Mouse (Mus musculus): ENCODE data around the gene Kcnb1. TPM values are rescaled to one million over a fixed set of nuclear protein-coding genes. Genes with fewer than 3 reads are reported as not detected.

The Kcnb1 gene
- polyA plus RNA-seq, 1 experiment from 2014 or later: 0.85 TPM

DNA sequence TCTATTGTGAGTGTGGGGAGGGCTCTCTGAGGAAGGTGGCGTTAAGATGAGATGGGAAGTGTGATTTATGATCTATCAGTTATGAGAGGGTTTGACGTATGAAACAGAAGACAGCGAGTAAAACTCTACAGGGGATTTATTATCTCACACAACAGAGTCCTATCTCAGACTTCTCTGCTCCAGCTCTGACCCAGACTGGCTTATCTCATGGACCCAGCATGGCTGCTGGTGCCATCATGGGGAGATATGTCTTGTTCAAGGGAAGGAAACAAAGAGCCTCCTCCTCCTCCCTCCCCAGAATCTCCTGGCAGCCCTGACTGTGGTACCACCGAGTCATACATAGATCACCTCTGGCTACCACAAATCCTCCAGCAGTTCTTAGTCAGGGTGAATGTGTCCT lies 48.1 kb downstream of the Kcnb1 start:
- H3K4me1 ChIP-seq (ENCODE audit: control insufficient read depth in 2 of 2, insufficient read depth in 2 of 2, low read length in 2 of 2): peaks cover 0 to 5% of the 10 kb centered on the region in 2 experiments; a peak in 1 of 4 replicates
- no peak overlapping the region for H3K4me2 ChIP-seq (ENCODE audit: low read length)
- peaks cover 21% of the 10 kb centered on the region for H3K27me3 ChIP-seq (ENCODE audit: control insufficient read depth, insufficient read depth, low read length)
- no peaks in the 10 kb centered on the region for H3K36me3 ChIP-seq (ENCODE audit: control insufficient read depth, insufficient read depth, low read length)
- no peak for ATAC-seq (ENCODE audit: insufficient number of reproducible peaks, insufficient read depth, low FRiP score, low read depth)
- 55% methylated on average over 4 of the region's 4 CpGs for WGBS
- H3K9me3 ChIP-seq (ENCODE audit: control insufficient read depth, low read length): no peaks in the 10 kb centered on the region
- no peak overlapping the region for H3K9ac ChIP-seq (ENCODE audit: low read length)
- no peak overlapping the region for H3K27ac ChIP-seq (replicated peaks in 1 of 2; ENCODE audit: control insufficient read depth in 1 of 2, insufficient read depth in 1 of 2, low read depth in 2 of 2, low read length in 2 of 2)
- H3K4me3 ChIP-seq (ENCODE audit: control insufficient read depth in 1 of 2, insufficient read depth in 1 of 2, low read depth in 1 of 2, low read length in 2 of 2): no peak overlapping the region

DNA sequence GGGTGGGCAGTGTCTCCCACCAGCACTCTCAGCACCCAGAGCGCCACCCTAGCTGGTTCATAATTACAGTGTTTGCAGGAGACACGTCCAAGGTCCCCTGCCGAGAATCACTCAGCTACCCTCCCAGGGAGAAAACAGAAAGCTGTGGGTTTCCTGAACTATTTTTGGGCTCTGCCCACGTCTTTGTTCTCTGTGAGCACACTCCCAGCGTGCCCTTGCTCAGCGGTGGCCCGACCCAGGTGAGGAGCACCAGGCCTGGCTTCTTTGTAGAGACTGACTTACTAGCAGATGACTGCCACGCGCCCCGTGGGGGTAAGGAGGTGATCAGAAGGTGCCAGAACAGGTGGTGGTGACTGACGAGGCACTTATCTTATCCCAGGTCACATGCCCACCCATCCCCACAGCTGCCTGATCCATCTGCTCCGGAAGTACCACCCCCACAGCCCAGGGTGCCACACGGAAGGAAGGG lies 50.1 kb downstream of the Kcnb1 start:
- Histone ChIP-seq H3K4me1 (ENCODE audit: control insufficient read depth in 2 of 2, insufficient read depth in 2 of 2, low read length in 2 of 2) (peaks cover 0 to 5% of the 10 kb centered on the region in 2 experiments; a peak in 1 of 4 replicates), H3K9me3 (ENCODE audit: control insufficient read depth, low read length) (no peaks in the 10 kb centered on the region), H3K36me3 (ENCODE audit: control insufficient read depth, insufficient read depth, low read length) (no peaks in the 10 kb centered on the region), H3K27me3 (ENCODE audit: control insufficient read depth, insufficient read depth, low read length) (peaks cover 12% of the 10 kb centered on the region), H3K4me3 (ENCODE audit: control insufficient read depth in 1 of 2, insufficient read depth in 1 of 2, low read depth in 1 of 2, low read length in 2 of 2) (no peak overlapping the region), H3K27ac (replicated peaks in 1 of 2; ENCODE audit: control insufficient read depth in 1 of 2, insufficient read depth in 1 of 2, low read depth in 2 of 2, low read length in 2 of 2) (no peak overlapping the region), H3K4me2 (ENCODE audit: low read length) (no peak overlapping the region), H3K9ac (ENCODE audit: low read length) (0 out of 2 replicates have a peak overlapping the region, but pooled peaks have one; percentile 21)
- 38% methylated on average over 13 of the region's 13 CpGs for WGBS
- no peak for ATAC-seq (ENCODE audit: insufficient number of reproducible peaks, insufficient read depth, low FRiP score, low read depth)

DNA sequence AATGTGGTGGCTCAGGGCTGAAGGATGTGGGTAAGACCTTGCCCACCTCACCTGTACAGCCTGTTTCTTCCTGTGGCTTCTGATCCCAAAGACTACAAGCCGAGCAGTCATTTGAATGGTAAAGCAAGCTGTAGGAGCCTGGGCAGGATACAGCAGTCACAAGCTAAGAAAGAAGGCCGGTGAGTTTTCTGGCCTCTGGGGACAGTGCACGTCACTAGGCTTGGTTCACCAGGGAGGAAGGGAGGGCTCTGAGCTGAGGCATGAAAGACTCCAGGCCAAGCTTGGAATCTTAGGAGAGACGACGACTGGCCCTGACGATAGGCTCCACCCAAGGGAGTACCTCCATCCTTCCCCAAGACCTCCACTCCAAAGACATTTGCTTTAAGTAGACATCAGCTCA lies 51.3 kb downstream of the Kcnb1 start:
- Histone ChIP-seq H3K4me1 (ENCODE audit: control insufficient read depth in 2 of 2, insufficient read depth in 2 of 2, low read length in 2 of 2) (peaks cover 5 to 6% of the 10 kb centered on the region in 2 experiments; a peak in 2 of 4 replicates), H3K4me2 (ENCODE audit: low read length) (no peak overlapping the region), H3K36me3 (ENCODE audit: control insufficient read depth, insufficient read depth, low read length) (no peaks in the 10 kb centered on the region), H3K4me3 (ENCODE audit: control insufficient read depth in 1 of 2, insufficient read depth in 1 of 2, low read depth in 1 of 2, low read length in 2 of 2) (no peak overlapping the region), H3K9me3 (ENCODE audit: control insufficient read depth, low read length) (no peaks in the 10 kb centered on the region), H3K27ac (replicated peaks in 1 of 2; ENCODE audit: control insufficient read depth in 1 of 2, insufficient read depth in 1 of 2, low read depth in 2 of 2, low read length in 2 of 2) (no peak overlapping the region), H3K27me3 (ENCODE audit: control insufficient read depth, insufficient read depth, low read length) (peaks cover under 1% of the 10 kb centered on the region; the same call in 1 of the 2 replicates), H3K9ac (ENCODE audit: low read length) (no peak overlapping the region)
- ATAC-seq (ENCODE audit: insufficient number of reproducible peaks, insufficient read depth, low FRiP score, low read depth): no peak
- WGBS: 57% methylated on average over 6 of the region's 6 CpGs

DNA sequence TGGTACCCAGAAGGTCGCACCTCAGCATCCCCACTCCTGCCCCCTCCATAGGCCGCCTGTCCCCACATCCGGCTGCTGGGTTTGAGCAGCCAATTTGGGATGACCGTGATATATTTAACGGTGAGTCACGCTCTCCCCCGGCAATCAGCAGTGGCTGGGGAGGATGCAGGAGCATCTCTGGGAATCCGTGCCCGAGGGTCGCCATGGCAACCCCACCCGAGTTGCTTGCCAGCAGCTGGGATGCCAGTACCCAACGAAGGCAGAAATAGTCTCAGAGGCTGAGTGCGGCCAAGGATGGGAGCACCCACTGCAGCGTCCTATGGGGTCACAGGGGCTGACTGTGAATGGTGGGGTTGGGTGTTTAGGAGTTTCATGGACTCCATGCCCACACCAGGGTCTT lies 53.0 kb downstream of the Kcnb1 start:
- Histone ChIP-seq H3K9me3 (ENCODE audit: control insufficient read depth, low read length) (no peaks in the 10 kb centered on the region), H3K9ac (ENCODE audit: low read length) (no peak overlapping the region), H3K4me3 (ENCODE audit: control insufficient read depth in 1 of 2, insufficient read depth in 1 of 2, low read depth in 1 of 2, low read length in 2 of 2) (no peak overlapping the region), H3K27ac (replicated peaks in 1 of 2; ENCODE audit: control insufficient read depth in 1 of 2, insufficient read depth in 1 of 2, low read depth in 2 of 2, low read length in 2 of 2) (no peak overlapping the region), H3K36me3 (ENCODE audit: control insufficient read depth, insufficient read depth, low read length) (no peaks in the 10 kb centered on the region), H3K4me2 (ENCODE audit: low read length) (no peak overlapping the region), H3K4me1 (ENCODE audit: control insufficient read depth in 2 of 2, insufficient read depth in 2 of 2, low read length in 2 of 2) (peaks cover 5 to 6% of the 10 kb centered on the region in 2 experiments; a peak in 2 of 4 replicates), H3K27me3 (ENCODE audit: control insufficient read depth, insufficient read depth, low read length) (no peaks in the 10 kb centered on the region)
- ATAC-seq (ENCODE audit: insufficient number of reproducible peaks, insufficient read depth, low FRiP score, low read depth): no peak
- 75% methylated on average over 14 of the region's 14 CpGs for WGBS

DNA sequence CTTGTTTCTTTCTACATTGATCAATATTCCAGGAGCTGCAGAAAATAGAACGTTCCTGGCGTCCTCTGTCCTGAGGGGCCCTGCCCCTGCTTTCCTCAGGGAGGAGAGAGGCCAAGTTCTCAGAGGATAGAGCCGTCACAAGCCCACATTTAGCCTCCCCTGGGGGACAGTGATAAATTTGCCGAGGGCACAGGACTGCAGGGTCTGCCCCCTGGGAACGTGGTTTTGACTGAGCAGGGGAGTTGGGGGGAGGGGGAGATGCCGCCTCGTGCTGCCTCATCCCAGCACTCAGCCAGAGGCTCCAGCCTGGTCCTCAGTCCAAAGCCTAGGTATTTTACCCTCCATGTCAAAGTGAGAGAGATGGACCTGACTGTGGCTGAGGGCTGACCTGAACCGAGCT lies 57.9 kb downstream of the Kcnb1 start:
- ATAC-seq (ENCODE audit: insufficient number of reproducible peaks, insufficient read depth, low FRiP score, low read depth): no peak
- Histone ChIP-seq H3K9ac (ENCODE audit: low read length) (no peak overlapping the region), H3K27ac (replicated peaks in 1 of 2; ENCODE audit: control insufficient read depth in 1 of 2, insufficient read depth in 1 of 2, low read depth in 2 of 2, low read length in 2 of 2) (no peak overlapping the region), H3K4me3 (ENCODE audit: control insufficient read depth in 1 of 2, insufficient read depth in 1 of 2, low read depth in 1 of 2, low read length in 2 of 2) (no peak overlapping the region), H3K36me3 (ENCODE audit: control insufficient read depth, insufficient read depth, low read length) (no peaks in the 10 kb centered on the region), H3K27me3 (ENCODE audit: control insufficient read depth, insufficient read depth, low read length) (peaks cover 6% of the 10 kb centered on the region; the same call in 1 of the 2 replicates), H3K4me2 (ENCODE audit: low read length) (no peak overlapping the region), H3K4me1 (ENCODE audit: control insufficient read depth in 2 of 2, insufficient read depth in 2 of 2, low read length in 2 of 2) (peaks cover 12 to 13% of the 10 kb centered on the region in 2 experiments; a peak in 3 of 4 replicates), H3K9me3 (ENCODE audit: control insufficient read depth, low read length) (no peaks in the 10 kb centered on the region)
- 28% methylated on average over 8 of the region's 8 CpGs for WGBS

DNA sequence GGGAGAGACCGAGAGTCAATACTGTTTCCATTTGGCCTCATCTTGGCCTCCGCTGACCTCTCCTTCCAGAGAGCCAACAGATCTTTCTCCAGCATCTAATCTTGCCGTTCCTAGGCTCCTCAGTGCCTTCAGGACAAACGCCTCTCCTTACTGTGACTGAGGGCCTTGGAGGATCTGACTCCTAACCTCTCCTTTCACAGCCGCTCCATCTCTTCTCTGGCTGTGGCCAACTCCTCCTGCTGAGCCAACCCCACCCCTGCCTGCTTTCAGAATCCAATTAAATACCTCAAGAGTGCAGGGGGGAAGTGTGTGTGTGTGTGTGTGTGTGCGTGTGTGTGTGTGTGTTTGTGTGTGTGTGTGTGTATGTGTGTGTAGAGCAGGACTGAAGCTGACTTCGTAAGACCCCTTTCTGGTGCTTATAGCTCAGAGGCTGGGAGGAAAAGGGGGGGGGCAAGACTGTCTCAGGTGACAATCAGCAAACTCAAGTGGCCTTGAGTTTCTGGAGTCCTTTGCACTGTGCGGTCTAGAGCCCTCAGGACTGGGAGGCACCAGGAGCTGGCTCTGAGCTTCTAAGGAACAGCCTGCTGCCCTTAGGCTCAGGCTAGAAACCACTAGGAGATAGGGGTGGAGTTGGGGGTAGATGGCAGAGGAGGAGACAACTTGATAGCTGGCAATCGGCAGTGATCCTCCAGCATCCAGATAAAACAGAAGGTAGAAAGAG lies 59.7 kb downstream of the Kcnb1 start:
- Histone ChIP-seq H3K4me1 (ENCODE audit: control insufficient read depth in 2 of 2, insufficient read depth in 2 of 2, low read length in 2 of 2) (peaks cover 12 to 13% of the 10 kb centered on the region in 2 experiments; a peak in 3 of 4 replicates), H3K27ac (replicated peaks in 1 of 2; ENCODE audit: control insufficient read depth in 1 of 2, insufficient read depth in 1 of 2, low read depth in 2 of 2, low read length in 2 of 2) (peak overlapping the region in 1 of 2 experiments; percentile 32; a peak in 1 of 4 replicates), H3K9me3 (ENCODE audit: control insufficient read depth, low read length) (no peaks in the 10 kb centered on the region), H3K4me3 (ENCODE audit: control insufficient read depth in 1 of 2, insufficient read depth in 1 of 2, low read depth in 1 of 2, low read length in 2 of 2) (no peak overlapping the region; a peak in 1 of 4 replicates), H3K36me3 (ENCODE audit: control insufficient read depth, insufficient read depth, low read length) (no peaks in the 10 kb centered on the region), H3K27me3 (ENCODE audit: control insufficient read depth, insufficient read depth, low read length) (peaks cover 6% of the 10 kb centered on the region; the same call in 1 of the 2 replicates), H3K4me2 (ENCODE audit: low read length) (peak overlapping the region; percentile 66; the same call in 1 of the 2 replicates), H3K9ac (ENCODE audit: low read length) (no peak overlapping the region)
- WGBS: 47% methylated on average over 9 of the region's 9 CpGs
- ATAC-seq (ENCODE audit: insufficient number of reproducible peaks, insufficient read depth, low FRiP score, low read depth): no peak

DNA sequence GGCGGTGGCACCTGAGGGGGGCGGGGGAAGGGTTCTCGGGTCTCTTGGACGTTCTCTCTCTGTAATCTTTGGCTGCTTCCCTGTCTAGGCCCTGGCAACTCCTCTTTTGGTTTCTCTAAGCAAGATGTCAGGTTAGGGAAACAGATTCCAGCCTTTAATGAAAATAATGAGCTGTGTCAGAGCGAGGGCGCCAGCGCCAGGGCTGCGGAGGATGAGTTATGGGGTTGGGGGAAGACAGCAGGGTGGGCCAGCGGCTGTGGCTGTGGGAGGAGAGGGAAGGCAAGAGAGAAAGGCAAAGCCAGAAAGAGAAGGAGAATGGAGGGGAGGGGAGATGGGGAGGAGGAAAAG lies 60.4 kb downstream of the Kcnb1 start:
- peak overlapping the region; percentile 45 for H3K9ac ChIP-seq (ENCODE audit: low read length)
- peak overlapping the region; percentile 66 for H3K4me2 ChIP-seq (ENCODE audit: low read length)
- 37% methylated on average over 9 of the region's 9 CpGs for WGBS
- ATAC-seq (ENCODE audit: insufficient number of reproducible peaks, insufficient read depth, low FRiP score, low read depth): no peak
- H3K4me1 ChIP-seq (ENCODE audit: control insufficient read depth in 2 of 2, insufficient read depth in 2 of 2, low read length in 2 of 2): peaks cover 12 to 13% of the 10 kb centered on the region in 2 experiments; a peak in 3 of 4 replicates
- peak overlapping the region; percentile 24 to 31 for H3K4me3 ChIP-seq (ENCODE audit: control insufficient read depth in 1 of 2, insufficient read depth in 1 of 2, low read depth in 1 of 2, low read length in 2 of 2)
- H3K27ac ChIP-seq (replicated peaks in 1 of 2; ENCODE audit: control insufficient read depth in 1 of 2, insufficient read depth in 1 of 2, low read depth in 2 of 2, low read length in 2 of 2): peak overlapping the region in 1 of 2 experiments; percentile 61; a peak in 2 of 4 replicates
- H3K9me3 ChIP-seq (ENCODE audit: control insufficient read depth, low read length): no peaks in the 10 kb centered on the region
- no peaks in the 10 kb centered on the region for H3K36me3 ChIP-seq (ENCODE audit: control insufficient read depth, insufficient read depth, low read length)
- H3K27me3 ChIP-seq (ENCODE audit: control insufficient read depth, insufficient read depth, low read length): peaks cover 6% of the 10 kb centered on the region; the same call in 1 of the 2 replicates
